Mouse (Mus musculus): ENCODE results near the gene Dleu7. TPM values are rescaled to one million over a fixed set of nuclear protein-coding genes. Genes with fewer than 3 reads are reported as not detected.

Dleu7 gene
- polyA plus RNA-seq (2012; rRNA removed) = 19.8 and 21.0 TPM in 2 replicates

- peak; percentile 82 for DNase-seq
- Histone ChIP-seq H3K27ac (ENCODE audit: insufficient read depth, low read depth, low read length) (peak within 1 kb of the TSS; percentile 75), H3K36me3 (ENCODE audit: control insufficient read depth, insufficient read depth, low read length) (no peaks in the 10 kb centered on the region), H3K27me3 (replicated peaks; ENCODE audit: control insufficient read depth, insufficient read depth, low read length) (no peaks in the 10 kb centered on the region), H3K4me3 (ENCODE audit: insufficient read depth, low read depth, low read length) (peak within 1 kb of the TSS; percentile 52), H3K4me1 (ENCODE audit: control insufficient read depth, insufficient read depth, low read length) (peaks cover 4% of the 10 kb centered on the region)
- TF ChIP-seq POLR2A (IDR thresholded peaks at IDR 0.05; ENCODE audit: low read depth, low read length) (no peak), CTCF (conservative IDR thresholded peaks at IDR 0.05; ENCODE audit: insufficient read depth, insufficient read length, low read depth, low read length) (no peak)
- 2% methylated on average over 60 of the region's 60 CpGs for WGBS
Measured at GRCm38 (mm10) chr14:62292488-62293339, at the start of gene Dleu7, which contains the start of gene Rnaseh2b. Gene Dleu7 (minus strand): TSS chr14:62293047. Gene Rnaseh2b (plus strand): TSS chr14:62292589.

- H3K36me3 ChIP-seq (ENCODE audit: control insufficient read depth, insufficient read depth, low read length) = no peaks in the 10 kb centered on the region
- no peak overlapping the region for H3K27ac ChIP-seq (ENCODE audit: insufficient read depth, low read depth, low read length)
- 62% methylated on average over 8 of the region's 8 CpGs for WGBS
- no peak overlapping the region for H3K4me3 ChIP-seq (ENCODE audit: insufficient read depth, low read depth, low read length)
- TF ChIP-seq CTCF (conservative IDR thresholded peaks at IDR 0.05; ENCODE audit: insufficient read depth, insufficient read length, low read depth, low read length) (no peak), POLR2A (IDR thresholded peaks at IDR 0.05; ENCODE audit: low read depth, low read length) (no peak)
- no peak for DNase-seq
- H3K27me3 ChIP-seq (replicated peaks; ENCODE audit: control insufficient read depth, insufficient read depth, low read length) = no peaks in the 10 kb centered on the region
- H3K4me1 ChIP-seq (ENCODE audit: control insufficient read depth, insufficient read depth, low read length) = no peaks in the 10 kb centered on the region
Measured at GRCm38 (mm10) chr14:62341887-62342642, 49.2 kb upstream of the Dleu7 start.

GRCm38 (mm10) chr14:62339196-62339595 lies 46.3 kb upstream of the Dleu7 start:
- no peak for TF ChIP-seq POLR2A (IDR thresholded peaks at IDR 0.05; ENCODE audit: low read depth, low read length)
- TF ChIP-seq CTCF (conservative IDR thresholded peaks at IDR 0.05; ENCODE audit: insufficient read depth, insufficient read length, low read depth, low read length) = no peak
- no peak for DNase-seq
- no peak overlapping the region for H3K4me3 ChIP-seq (ENCODE audit: insufficient read depth, low read depth, low read length)
- no peaks in the 10 kb centered on the region for H3K4me1 ChIP-seq (ENCODE audit: control insufficient read depth, insufficient read depth, low read length)
- no peaks in the 10 kb centered on the region for H3K27me3 ChIP-seq (replicated peaks; ENCODE audit: control insufficient read depth, insufficient read depth, low read length)
- WGBS = 100% methylated on average over 1 of the region's 1 CpGs
- no peak overlapping the region for H3K27ac ChIP-seq (ENCODE audit: insufficient read depth, low read depth, low read length)
- no peaks in the 10 kb centered on the region for H3K36me3 ChIP-seq (ENCODE audit: control insufficient read depth, insufficient read depth, low read length)

GRCm38 (mm10) chr14:62333909-62334687 lies 41.3 kb upstream of the Dleu7 start:
- Histone ChIP-seq H3K4me3 (ENCODE audit: insufficient read depth, low read depth, low read length) (no peak overlapping the region), H3K27me3 (replicated peaks; ENCODE audit: control insufficient read depth, insufficient read depth, low read length) (no peaks in the 10 kb centered on the region), H3K4me1 (ENCODE audit: control insufficient read depth, insufficient read depth, low read length) (0 out of 2 replicates have a peak, but pooled peaks cover 4% of the 10 kb centered on the region), H3K27ac (ENCODE audit: insufficient read depth, low read depth, low read length) (no peak overlapping the region), H3K36me3 (ENCODE audit: control insufficient read depth, insufficient read depth, low read length) (no peaks in the 10 kb centered on the region)
- TF ChIP-seq POLR2A (IDR thresholded peaks at IDR 0.05; ENCODE audit: low read depth, low read length) (no peak), CTCF (conservative IDR thresholded peaks at IDR 0.05; ENCODE audit: insufficient read depth, insufficient read length, low read depth, low read length) (no peak; the same call in 1 of the 2 replicates)
- 71% methylated on average over 9 of the region's 9 CpGs for WGBS
- DNase-seq = no peak

GRCm38 (mm10) chr14:62331866-62332619 lies 39.2 kb upstream of the Dleu7 start:
- H3K4me1 ChIP-seq (ENCODE audit: control insufficient read depth, insufficient read depth, low read length) = 0 out of 2 replicates have a peak, but pooled peaks cover 6% of the 10 kb centered on the region
- peak overlapping the region; percentile 86 for H3K27ac ChIP-seq (ENCODE audit: insufficient read depth, low read depth, low read length)
- WGBS = under 1% methylated on average over 62 of the region's 62 CpGs
- TF ChIP-seq CTCF (conservative IDR thresholded peaks at IDR 0.05; ENCODE audit: insufficient read depth, insufficient read length, low read depth, low read length) = no peak
- TF ChIP-seq POLR2A (IDR thresholded peaks at IDR 0.05; ENCODE audit: low read depth, low read length) = peak; percentile 4
- no peaks in the 10 kb centered on the region for H3K27me3 ChIP-seq (replicated peaks; ENCODE audit: control insufficient read depth, insufficient read depth, low read length)
- no peaks in the 10 kb centered on the region for H3K36me3 ChIP-seq (ENCODE audit: control insufficient read depth, insufficient read depth, low read length)
- peak overlapping the region; percentile 87 for H3K4me3 ChIP-seq (ENCODE audit: insufficient read depth, low read depth, low read length)
- DNase-seq = peak; percentile 91

GRCm38 (mm10) chr14:62331457-62331856 lies 38.6 kb upstream of the Dleu7 start:
- no peak overlapping the region for H3K27ac ChIP-seq (ENCODE audit: insufficient read depth, low read depth, low read length)
- 9% methylated on average over 6 of the region's 6 CpGs for WGBS
- 0 out of 2 replicates have a peak, but pooled peaks cover 6% of the 10 kb centered on the region for H3K4me1 ChIP-seq (ENCODE audit: control insufficient read depth, insufficient read depth, low read length)
- TF ChIP-seq CTCF (conservative IDR thresholded peaks at IDR 0.05; ENCODE audit: insufficient read depth, insufficient read length, low read depth, low read length) = no peak
- peak overlapping the region; percentile 87 for H3K4me3 ChIP-seq (ENCODE audit: insufficient read depth, low read depth, low read length)
- DNase-seq = no peak
- H3K27me3 ChIP-seq (replicated peaks; ENCODE audit: control insufficient read depth, insufficient read depth, low read length) = no peaks in the 10 kb centered on the region
- H3K36me3 ChIP-seq (ENCODE audit: control insufficient read depth, insufficient read depth, low read length) = no peaks in the 10 kb centered on the region
